Mouse (Mus musculus) cortical plate, adult 2 months (tissue): ENCODE measurements around the gene Gga1.
A peak's percentile ranks its signal among the peaks of the same experiment; 100 is the strongest.

Source experiments
- CTCF ChIP-seq: fragments of 200-500 bp; IDR thresholded peaks from 2 replicates; pipeline ENCODE4 v1.5.1; 2011; ENCODE audit warnings: mild to moderate bottlenecking, control low read depth, low read length; ENCODE audit not compliant: insufficient read depth; ENCODE audit errors: extremely low read depth
- POLR2A ChIP-seq: fragments of 200-500 bp; IDR thresholded peaks from 2 replicates; pipeline ENCODE4 v1.6.1; 2011; ENCODE audit warnings: mild to moderate bottlenecking, low read length, control low read depth; ENCODE audit not compliant: insufficient read depth; ENCODE audit errors: extremely low read depth

DNA sequence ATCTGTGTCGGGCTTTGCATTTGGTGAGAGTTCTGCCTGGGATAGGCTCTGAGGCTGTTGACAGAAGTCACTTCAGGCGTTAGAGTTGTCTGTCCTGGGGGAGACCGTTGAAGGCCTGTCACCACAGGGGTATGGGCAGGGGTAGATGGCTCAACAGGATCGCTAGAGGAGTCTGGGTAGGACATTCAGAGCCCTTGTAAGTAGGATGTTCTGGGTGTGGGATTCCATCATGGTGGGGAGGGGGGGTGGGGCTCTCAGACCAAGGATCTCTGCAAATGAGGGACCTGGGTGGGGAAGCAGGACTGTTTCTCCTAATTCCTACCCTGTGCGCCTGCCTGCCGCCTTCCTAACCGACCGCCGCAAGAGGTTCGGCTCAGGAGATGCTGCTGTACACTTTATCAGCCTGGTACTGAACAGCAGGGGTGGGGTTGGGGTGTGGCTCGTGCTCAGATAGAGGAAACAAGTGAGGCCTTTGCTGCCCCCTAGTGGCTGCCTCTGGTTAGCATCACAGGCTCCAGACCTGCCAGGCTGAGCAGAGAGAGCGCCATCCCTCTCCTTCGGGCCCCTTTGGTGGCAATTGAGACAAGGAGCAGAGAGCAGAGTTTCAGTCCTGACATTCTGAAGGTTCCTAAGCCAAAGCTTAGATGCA lies 25.4 kb upstream of the Gga1 start:
- TF ChIP-seq POLR2A: no peak
- peak; percentile 79 for TF ChIP-seq CTCF
